Mouse (Mus musculus) adipocyte (in vitro differentiated cells): ENCODE measurements around the gene Ppp2r1b.
A peak's percentile ranks its signal among the peaks of the same experiment; 100 is the strongest.

Experiments
- DNase-seq: peaks from one replicate; pipeline ENCODE4 v3.0.0-alpha.2; 2016; ENCODE audit warnings: low spot score

The Ppp2r1b gene

DNA sequence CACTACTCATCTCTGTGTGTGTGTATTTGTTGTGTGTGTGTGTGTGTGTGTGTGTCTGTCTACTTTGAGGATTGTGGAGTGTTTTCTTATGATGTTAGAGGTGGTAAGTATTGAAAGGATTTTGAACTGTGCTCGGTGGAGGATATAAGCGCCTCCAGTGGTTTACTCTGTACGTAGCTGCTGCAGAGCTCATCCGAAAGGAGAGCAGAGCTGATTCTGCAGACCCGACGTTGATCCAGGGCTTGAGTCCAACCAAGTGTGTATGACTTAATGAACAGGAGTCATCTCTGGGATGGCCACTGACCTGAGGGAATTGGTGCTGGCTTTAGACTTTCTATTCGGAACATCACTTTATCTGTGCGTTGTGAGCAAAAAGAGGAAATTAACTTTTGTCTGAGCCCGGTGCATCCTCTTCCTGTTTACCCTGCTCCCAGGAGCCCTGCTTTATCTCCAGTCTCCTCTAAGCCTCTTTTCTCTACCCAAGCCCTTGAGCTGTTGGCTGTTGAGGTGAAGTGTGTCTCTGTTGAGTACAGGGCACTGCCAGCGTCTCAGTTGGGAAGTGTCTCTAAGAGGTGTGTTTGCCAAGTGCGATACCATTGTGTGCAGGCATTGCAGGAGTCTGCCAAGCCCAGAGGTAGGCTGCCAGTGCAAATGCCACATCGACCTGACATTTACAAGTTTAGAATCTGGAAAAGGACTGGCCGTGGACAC is 3.9 kb upstream of the Ppp2r1b start:
- DNase-seq: no peak

DNA sequence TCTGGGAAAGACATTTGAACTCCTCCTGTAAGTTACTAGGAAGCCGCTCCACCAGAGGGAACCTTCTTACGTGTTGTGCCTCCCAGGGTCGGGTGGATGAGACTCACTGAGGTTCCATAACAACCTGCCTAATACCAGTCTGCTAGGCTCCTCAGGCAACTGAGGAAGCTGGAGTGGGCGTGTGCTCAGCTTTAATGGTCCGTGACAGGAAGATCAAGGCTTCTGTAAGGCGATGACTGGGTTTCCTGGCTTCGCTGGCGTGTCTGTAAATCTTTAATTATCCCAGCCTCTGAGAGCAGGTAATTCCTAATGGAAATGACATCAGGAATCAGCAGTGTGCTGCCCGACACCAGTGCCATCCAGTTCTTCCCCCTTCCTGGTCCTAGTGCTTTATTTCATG is 446 bp downstream of the Ppp2r1b start:
- no peak for DNase-seq

DNA sequence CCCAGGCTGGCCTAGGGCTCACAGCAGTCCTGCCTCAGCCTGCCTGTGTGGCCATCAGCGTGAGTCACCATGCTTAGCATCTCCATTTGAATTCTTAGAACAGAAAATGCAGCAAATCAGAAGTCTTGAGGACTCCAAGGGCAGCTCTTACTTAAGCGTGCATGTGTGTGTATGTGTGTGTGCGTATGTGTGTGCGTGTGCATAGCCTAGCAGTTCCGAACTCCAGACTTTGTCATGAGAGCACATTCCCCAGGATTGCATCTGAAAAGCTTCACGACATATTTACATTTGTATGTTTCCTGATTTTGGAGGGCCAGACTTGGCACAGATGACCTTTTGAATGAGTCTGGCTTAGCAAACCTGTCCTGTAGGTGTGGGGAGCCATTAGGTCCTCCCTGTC is 2.0 kb downstream of the Ppp2r1b start:
- DNase-seq: no peak

DNA sequence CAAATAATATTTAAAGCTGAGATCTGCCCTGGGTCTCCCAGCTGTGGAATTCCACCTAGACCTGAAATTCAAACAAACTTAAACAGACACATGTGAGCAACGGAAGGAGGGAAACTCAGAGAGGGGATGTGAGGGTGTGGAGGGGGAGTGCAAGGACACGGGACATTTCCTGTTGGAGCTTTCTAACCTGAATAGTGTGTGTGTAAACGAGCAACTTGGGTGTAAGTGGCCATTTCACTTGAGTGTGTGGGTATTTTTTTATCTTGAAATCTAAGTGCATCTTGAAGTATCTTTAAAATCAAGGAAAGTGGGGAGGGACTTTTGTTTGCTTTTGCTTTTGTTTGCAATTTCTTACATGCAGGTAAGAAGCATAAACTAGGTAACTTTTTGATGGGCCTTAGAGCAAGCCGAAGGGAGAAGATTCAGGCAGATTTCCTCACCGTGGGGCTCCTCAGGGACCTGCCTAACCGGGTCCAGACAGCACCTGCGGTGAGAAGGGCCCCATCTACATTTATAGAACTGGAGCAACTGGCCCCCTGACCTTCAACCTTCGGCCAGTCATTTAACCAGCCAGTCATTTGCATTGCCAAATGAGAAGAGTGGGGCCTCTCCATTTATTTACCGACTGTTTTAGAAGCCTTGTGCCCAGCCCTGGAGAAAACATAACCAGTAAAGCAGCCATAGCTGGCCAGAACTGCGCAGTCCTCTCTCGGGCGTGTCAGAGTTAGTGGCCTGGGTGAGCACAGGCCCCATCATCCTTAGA is 2.7 kb downstream of the Ppp2r1b start:
- no peak for DNase-seq

DNA sequence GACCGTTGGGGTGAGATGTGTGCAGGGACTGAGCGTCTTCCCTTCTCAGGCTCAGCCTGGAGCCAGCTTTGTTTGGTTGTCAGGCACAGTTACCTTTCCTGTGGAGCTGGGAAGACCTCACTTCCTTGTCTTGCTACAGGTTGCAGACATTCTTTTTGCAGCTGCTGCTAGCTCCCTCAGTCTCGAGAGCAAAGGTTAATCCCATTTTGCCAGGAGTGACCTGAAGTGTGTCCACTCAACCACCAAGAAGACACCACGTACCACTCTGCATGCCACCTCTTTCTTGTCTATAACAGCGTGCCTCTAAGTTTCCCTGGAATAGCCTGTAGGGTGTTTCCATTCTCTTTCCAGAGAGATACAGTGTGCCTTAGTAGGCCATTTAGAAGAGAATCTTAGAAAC is 3.7 kb downstream of the Ppp2r1b start:
- no peak for DNase-seq

DNA sequence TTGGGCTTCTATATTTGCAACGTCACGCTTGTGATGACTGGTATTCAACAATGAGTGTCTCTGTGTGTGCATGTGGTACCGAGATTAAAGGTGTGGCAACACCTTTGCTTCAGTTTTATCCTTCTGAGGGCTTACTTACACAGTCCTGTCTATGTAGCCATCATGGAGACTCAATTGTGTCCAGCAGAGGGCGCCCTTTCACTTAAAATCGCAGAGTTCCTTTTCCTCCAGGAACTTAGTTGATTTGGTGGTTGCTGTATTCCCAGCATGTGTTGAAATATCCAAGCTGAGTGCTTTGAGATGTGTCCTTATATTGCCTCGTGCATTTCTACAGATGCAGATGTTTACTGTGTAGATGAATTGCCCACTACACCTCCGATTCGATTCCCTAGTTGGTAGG is 4.1 kb downstream of the Ppp2r1b start:
- peak; percentile 97 for DNase-seq

DNA sequence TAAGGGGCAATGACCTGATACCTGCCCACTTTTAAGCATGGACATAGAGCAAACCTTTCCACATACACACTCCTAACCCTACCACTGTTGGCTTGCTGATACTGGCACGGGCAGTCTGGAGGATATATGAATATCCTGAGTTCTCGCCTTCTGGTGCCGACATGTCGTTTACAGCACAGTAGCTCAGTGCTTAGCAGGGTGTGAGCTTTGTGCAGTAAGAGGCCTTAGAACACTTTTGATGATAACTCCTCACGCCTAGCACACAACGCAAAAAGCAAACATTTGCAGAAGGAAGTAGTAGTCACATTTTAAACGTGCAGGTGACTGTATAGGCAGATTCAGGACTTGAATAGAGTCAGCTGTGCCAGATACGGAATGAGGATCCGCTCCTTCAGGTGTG is 4.7 kb downstream of the Ppp2r1b start:
- DNase-seq: no peak

DNA sequence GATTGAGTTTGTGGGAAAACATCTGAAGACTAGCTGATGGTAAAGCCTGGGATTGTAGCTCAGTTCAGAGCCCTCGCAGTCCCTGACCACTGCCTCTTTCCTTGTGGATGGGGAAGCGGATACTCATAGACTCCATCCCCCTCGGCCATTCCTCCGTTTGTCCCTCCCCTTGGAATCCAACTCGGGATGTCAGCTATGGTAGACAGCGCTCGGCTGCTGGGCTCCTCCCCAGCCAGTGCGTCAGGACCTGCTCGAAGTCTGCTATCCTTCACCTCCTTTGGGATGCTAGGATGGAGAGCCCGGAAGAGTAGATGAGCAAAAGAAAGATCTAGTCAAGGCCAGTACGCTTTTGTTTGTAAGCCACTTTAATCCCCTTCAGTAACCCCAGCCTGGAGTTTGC is 5.2 kb downstream of the Ppp2r1b start:
- DNase-seq: no peak

DNA sequence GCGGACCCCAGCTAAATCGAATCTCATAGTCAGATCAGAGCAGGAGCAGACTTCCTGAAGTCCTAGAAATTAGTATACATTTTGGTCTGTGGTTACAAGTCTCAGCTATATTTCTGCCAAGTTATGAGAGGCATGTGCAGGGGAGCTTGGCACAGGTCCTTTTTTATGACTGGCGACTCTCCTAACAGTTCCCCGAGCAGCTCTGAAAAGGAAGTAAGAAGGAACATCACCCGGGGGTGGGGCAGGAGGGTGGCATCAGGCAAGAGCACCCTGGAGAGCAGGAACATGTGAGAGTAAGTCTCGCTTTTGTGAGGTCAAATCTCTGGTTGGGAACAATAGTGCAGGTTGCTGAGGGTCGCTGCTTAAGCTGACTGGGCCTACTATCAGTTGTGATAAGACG is 5.6 kb downstream of the Ppp2r1b start:
- DNase-seq: no peak

DNA sequence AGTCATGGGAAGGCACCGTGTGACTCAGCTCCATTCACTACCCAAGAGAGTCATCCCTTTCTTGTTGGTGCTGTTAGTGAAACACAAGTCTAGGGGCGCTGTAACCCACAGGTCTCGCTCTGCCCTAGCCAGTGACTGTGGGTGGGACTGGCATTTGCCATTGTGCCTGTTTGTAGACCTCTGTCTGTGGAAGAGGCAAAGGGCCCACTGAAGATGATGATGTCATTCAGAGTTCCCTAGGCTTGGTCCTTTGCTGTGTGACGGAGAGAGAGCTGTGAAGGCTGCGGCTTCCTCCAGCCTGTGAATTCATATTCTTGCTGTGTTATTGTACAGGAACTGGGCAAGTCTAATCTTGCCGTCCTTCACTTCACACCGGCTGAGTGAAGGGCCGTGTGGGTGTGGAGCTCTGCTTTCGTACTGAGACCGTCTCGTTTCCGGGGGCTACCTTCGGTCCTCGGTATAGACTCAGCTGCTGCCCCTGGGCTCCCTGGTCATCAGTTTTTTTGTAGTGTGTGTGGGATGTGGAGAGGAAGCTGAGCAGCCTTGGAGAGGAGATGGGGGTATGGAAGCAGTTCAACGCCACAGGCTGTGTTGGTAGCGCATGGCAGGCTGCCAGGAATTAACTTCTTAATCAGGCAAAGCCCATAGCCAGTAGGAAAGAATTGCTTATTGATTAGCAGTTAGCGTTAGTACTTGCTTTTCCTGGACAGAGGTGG is 7.7 kb downstream of the Ppp2r1b start:
- DNase-seq: no peak

DNA sequence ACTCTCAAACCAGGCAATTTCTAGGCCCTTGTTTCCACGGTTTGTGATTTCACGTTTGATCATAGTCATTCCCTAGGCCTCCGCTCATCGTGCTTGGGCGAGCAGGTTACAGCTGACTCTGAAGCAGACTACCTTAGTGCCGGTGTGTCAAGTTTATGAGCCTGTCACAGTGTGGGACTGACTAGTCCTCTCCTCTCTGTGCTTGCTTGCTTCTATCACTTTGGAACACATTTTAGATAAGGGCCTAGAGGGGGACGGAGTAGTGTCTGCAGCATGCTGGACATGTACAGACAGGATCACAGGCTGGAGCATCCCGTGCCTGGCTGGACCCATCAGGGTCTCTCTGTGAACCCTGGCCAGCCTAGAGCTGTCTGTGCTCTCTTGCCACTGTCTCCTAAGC is 9.3 kb downstream of the Ppp2r1b start:
- DNase-seq: no peak

DNA sequence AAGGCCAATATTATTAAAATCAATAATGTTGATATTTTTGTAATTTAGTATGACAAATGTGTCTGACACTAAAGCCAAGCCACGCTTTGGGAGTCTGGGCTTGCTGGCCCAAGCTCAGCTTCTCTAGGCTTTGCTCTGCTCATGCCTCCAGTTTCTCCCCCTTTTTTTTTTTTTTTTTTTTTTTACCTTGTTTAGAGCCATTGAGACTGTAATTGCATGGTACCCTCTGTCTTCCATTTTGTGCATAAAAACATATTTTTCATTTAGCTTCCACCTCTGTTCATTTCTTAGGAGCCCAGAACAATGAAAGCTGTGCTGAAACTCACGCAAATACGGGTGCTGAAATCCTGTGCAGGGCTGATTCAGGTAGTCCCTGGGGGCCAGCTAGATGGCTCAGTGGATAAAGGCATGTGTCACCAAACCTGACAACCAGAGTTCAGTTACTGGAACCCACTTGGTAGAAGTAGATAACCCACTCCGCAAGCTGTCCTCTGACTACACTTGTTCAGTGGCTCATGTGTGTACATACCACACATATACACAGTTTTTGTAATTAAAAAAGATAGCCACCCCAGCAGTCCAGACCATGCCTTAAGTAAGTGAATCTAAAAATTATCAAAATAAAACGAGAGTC is 10.1 kb downstream of the Ppp2r1b start:
- DNase-seq: no peak

DNA sequence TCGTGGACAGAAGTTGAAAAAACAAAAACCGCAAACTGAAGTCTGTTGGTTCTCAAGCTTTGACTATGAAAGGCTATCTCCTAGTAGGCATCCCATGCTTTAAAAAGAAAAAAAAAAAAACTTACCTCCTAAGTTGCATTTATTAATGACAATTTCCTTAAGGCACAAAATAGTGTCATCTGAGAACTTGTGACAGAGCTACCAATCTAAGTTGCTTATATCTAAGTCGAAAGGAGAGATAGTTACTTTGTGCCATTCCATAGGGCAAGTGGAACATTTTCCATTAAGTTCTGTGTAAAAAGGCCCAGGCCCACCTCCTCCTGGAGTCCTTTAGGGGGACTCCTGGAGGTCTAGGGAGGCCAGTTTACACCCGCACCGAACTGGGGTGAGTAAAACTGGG is 10.7 kb downstream of the Ppp2r1b start:
- DNase-seq: no peak

DNA sequence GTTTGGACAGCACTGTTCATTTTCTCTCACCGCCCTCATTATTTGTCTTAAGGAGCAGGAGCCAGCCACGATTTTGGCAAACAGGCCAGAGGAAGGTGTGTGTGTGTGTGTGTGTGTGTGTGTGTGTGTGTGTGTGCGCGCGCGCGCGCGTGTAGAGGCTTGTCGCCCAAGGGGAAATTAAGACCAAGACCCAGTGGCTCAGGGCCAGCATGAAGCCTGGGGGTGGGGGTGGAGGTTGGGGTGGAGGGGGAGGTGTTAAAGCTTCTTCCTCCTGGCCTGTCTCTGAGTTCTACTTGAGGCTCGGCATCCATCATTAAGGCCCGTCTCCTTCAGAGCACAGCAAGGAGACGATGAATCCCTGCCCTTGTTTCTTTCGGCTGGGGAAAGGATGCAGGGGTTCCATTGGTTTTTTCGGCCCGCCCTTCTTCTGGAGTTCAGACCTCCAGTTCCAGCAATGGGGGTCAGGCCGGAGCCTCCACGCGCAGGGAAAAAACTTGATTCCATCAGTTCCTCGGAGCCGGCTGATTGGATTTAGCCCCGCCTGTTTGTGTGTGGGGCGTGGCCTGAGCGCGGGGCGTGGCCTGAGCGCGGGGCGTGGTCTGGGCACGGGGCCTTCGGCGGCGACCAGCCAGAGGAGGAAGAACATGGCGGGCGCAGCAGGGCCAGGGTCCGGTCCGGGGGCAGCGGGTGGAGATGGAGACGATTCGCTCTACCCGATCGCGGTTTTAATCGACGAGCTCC is 11.4 kb downstream of the Ppp2r1b start:
- DNase-seq: peak; percentile 85

DNA sequence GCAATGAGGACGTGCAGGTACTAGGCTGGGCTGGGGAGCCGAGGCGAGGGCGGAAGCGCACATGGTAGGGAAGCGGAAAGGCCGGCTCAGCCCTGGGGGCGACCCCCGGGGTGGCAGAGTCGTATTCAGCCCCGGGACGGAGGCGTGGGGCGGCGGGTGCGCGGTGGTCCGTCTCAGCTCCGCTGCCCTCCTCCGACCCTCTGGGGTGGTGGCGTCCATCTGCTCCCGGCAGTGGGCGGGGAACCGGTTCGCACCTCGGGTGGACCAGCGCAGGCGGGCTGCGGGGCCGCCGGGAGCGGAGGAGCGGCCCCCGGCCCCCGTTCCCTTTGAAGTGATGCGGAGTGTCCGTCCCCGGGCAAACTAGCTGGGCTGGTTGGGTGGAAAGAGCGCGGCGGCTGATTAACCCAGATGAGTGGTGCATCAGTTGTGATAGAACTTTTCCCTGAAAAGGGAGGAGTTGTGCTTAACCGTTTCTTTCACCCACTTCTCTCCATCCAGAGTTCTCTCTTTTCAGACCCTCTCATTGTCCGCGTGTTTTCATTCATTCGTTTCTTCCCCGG is 12.1 kb downstream of the Ppp2r1b start:
- no peak for DNase-seq

DNA sequence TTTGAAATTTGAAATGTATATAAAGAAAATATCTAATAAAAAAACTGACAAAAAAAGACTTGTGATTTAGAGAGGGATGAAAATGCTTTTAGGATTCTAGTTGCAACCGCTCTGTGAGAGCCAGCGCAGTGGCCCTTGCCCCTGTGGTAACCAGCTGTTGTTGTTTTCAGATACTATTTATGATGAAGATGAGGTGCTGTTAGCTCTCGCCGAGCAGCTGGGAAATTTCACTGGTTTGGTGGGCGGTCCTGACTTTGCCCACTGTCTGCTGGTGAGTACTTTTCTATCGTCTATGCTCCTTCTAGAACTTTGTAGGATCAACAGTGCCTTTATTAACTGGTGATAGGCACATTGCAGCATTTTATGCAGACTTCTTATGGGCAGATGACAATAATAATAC is 13.6 kb downstream of the Ppp2r1b start:
- no peak for DNase-seq

DNA sequence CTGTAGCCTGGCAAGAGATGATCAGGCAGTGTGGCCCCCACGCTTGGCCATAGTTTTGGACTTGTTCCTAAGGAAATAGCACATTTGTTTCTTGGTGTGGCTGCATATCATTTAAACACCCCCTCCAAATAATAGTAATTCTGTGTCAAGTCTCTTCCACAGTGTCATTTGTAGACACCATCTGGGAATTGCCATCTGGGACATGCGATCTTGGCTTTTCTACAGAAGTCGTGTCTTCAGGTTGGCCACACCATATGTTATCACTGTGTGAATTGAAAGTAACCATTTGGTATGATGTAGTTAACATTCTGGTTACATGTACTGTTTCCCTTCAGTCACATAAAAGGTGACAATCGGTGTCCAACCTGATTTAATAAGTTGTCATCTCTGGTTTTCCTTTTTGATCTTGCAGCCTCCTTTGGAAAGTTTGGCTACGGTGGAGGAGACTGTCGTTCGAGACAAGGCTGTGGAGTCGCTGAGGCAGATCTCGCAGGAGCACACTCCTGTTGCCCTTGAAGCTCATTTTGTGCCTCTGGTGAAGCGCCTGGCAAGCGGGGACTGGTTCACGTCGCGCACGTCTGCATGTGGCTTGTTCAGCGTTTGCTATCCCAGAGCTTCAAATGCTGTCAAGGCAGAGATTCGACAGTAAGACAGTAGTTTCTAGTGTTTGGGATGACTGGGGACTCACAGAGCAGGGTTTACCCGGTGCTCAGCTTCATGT is 16.2 kb downstream of the Ppp2r1b start:
- no peak for DNase-seq

DNA sequence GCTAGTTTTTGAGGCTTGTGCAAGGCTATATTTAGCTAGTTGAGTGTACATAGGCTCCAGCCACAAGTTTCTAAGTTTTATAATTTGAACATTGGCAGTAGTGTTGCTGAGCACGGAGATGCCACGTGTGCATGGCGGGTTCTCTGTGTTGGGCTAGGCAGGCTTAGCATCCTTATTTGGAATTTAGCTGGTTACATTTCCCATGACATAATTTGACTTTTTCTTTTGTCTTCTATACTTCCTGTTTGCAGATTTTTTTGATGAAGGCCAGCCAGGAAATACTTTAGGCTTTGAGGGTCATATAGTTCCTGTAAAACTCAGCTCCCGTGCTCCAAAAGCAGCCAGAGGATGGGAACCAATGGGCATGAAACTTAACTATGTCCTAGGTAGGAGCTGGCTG is 18.7 kb downstream of the Ppp2r1b start:
- no peak for DNase-seq

DNA sequence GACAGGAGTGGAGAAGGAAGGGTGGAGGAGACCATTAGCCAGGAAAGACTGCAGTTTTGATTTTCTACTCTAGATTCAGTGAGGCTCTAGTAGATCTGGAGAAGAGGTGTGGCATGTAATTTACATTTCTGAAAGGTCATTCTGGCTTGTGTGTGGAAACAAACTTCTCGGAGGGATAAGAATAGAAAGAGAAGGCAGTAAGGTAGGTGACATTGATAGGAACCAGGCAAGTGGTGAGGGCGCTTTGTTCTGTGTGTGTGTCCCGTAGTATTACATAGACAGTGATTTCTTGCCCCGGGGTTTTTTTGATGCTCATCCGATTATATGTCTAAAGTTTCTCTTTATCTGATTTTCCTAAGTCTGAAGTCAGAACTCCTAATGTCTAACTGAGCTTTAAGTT is 19.8 kb downstream of the Ppp2r1b start:
- no peak for DNase-seq

DNA sequence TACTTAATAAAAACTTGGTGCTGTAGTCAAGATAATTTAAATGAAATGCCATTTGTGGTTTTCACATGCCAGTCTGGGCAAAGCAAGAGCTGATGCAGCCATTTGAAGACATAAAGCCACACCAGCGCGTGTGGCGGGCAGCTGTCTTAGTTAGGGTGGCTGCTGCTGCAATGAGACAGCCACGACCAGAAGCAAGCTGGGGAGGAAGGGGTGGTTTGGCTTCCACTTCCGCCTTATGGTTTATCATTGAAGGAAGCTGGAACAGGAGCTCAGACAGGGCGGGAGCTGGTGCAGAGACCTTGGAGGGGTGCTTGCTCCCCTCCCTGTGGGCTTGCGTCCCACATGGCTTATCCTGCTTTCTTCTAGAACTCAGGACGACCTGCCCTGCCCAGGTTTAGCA is 20.7 kb downstream of the Ppp2r1b start:
- no peak for DNase-seq

DNA sequence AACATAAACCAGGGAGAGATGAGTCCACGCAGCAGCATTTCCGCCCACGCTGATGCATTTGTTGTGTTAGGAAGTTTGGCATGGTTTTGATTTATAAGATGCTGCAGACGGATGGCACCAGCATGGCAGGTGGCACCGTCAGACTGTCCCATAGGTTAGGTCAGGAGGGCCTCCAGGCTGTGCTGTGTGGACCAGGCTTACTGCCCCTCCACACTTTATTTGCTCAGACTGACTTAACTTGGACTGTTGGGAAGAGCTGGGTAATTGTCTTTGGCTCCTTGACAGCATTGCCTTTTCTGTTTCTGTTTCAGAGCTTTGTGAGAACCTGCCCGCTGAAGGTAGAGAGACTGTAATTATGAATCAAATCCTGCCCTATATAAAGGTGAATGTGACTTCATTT is 21.9 kb downstream of the Ppp2r1b start:
- DNase-seq: no peak
